Mouse (Mus musculus): ENCODE measurements around the gene Krtap5-2. TPM values are rescaled to one million over a fixed set of nuclear protein-coding genes. Genes with fewer than 3 reads are reported as not detected.

Gene Krtap5-2
- polyA plus RNA-seq, 1 experiment from 2014 or later = not detected

DNA sequence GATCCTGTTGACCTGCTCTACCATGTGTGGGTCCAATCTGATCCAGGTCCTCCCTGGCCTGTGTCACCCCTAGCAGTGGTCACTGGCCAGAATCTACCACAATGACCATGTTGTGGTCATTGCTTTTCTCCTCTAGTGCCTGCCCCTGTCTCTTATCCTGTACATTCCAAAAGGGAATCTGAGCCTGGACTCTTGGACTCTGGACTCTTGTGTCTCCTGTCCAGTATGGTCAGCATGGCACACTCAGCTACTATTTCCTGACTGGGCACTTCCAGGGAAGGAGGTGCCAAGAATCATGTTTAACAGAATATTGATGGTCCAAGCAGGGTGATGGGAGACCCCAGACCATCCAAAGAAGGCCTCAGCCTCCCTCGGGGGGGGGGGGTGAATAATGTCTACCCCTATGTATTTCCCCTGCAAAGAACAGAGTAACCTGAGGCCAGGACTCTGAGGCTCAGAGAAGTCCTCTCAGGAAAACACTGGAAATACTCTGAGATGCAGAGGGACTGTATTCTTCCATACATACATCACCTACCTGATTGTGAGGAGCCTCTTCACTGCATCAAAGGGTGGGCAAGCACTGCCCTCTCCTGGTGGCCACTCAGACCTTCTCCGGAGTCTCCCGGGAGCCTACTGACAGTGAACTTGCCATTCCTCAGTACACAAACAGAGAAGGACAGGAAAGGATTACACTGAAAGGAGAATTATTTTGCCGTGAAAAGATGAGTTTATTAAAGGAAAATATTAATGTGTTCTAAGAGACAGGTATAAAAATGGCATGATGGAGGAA lies 41.4 kb downstream of the Krtap5-2 start:
- H3K9me3 ChIP-seq = no peaks in the 10 kb centered on the region
- no peaks in the 10 kb centered on the region for H3K36me3 ChIP-seq
- H3K4me1 ChIP-seq = no peaks in the 10 kb centered on the region
- WGBS = 44% methylated on average over 4 of the region's 4 CpGs
- ATAC-seq (ENCODE audit: insufficient read depth, low FRiP score, low read depth) = no peak
- H3K27me3 ChIP-seq (replicated peaks) = no peaks in the 10 kb centered on the region
- H3K27ac ChIP-seq = no peak overlapping the region
- H3K4me3 ChIP-seq (replicated peaks) = no peak overlapping the region
- H3K4me2 ChIP-seq = no peak overlapping the region
- no peak overlapping the region for H3K9ac ChIP-seq

DNA sequence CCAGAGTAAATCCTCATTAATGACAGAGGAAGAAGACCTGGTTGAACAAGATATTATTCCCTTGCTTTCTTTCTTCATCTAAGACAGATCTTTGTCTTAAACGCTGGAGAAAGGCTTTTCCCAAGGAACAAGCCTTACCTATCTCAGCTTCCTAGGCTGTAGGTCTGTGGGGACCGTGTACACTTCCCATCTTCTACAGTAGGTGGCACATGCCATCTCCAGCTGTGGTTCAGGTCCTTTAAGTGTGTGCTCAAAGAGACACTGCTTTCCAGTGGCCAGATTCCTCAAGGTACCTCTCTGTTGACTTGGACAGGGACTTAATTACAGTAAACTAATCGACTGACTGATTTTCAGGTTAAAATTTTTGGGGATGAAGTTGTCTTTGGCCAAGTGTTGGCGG lies 47.0 kb downstream of the Krtap5-2 start:
- ATAC-seq (ENCODE audit: insufficient read depth, low FRiP score, low read depth) = no peak
- Histone ChIP-seq H3K36me3 (no peaks in the 10 kb centered on the region), H3K9ac (no peak overlapping the region), H3K9me3 (no peaks in the 10 kb centered on the region), H3K27me3 (replicated peaks) (no peaks in the 10 kb centered on the region), H3K4me1 (no peaks in the 10 kb centered on the region), H3K4me3 (replicated peaks) (no peak overlapping the region), H3K27ac (no peak overlapping the region), H3K4me2 (no peak overlapping the region)
- 60% methylated on average over 4 of the region's 4 CpGs for WGBS

Other genes with a start within 250 kb of the Krtap5-2 start
- gene Brsk2, start 226.3 kb downstream of the Krtap5-2 start, polyA plus RNA-seq (2015; fragmentation: Nextera tagmentation; extraction: Ambion mirVana) = 1.6 and 2.0 TPM in 2 replicates
- gene Mob2, start 114.9 kb downstream of the Krtap5-2 start, polyA plus RNA-seq (2015; fragmentation: Nextera tagmentation; extraction: Ambion mirVana) = 65.2 and 67.8 TPM in 2 replicates
- gene Dusp8, start 80.2 kb downstream of the Krtap5-2 start, polyA plus RNA-seq (2015; fragmentation: Nextera tagmentation; extraction: Ambion mirVana) = 5.9 and 7.4 TPM in 2 replicates
- not detected in 2 replicates for gene Gm45618, start 55.3 kb downstream of the Krtap5-2 start, polyA plus RNA-seq (2015; fragmentation: Nextera tagmentation; extraction: Ambion mirVana)
- gene Gm39115, start 40.0 kb downstream of the Krtap5-2 start, polyA plus RNA-seq (2015; fragmentation: Nextera tagmentation; extraction: Ambion mirVana) = not detected in 2 replicates
- gene Gm45337, start 31.4 kb downstream of the Krtap5-2 start, polyA plus RNA-seq (2015; fragmentation: Nextera tagmentation; extraction: Ambion mirVana) = not detected in 2 replicates
- gene Gm29735, start 18.9 kb downstream of the Krtap5-2 start, polyA plus RNA-seq (2015; fragmentation: Nextera tagmentation; extraction: Ambion mirVana) = not detected in 2 replicates
- gene Gm4553, start 10.3 kb downstream of the Krtap5-2 start, polyA plus RNA-seq (2015; fragmentation: Nextera tagmentation; extraction: Ambion mirVana) = not detected in 2 replicates
- not detected in 2 replicates for gene Gm10153, start 14.4 kb upstream of the Krtap5-2 start, polyA plus RNA-seq (2015; fragmentation: Nextera tagmentation; extraction: Ambion mirVana)
- not detected in 2 replicates for gene Krtap5-3, start 25.4 kb upstream of the Krtap5-2 start, polyA plus RNA-seq (2015; fragmentation: Nextera tagmentation; extraction: Ambion mirVana)
- not detected in 2 replicates for gene Gm7579, start 35.9 kb upstream of the Krtap5-2 start, polyA plus RNA-seq (2015; fragmentation: Nextera tagmentation; extraction: Ambion mirVana)
- gene Krtap5-5, start 54.0 kb upstream of the Krtap5-2 start, polyA plus RNA-seq (2015; fragmentation: Nextera tagmentation; extraction: Ambion mirVana) = not detected in 2 replicates
- not detected in 2 replicates for gene Gm40460, start 65.1 kb upstream of the Krtap5-2 start, polyA plus RNA-seq (2015; fragmentation: Nextera tagmentation; extraction: Ambion mirVana)
- not detected in 2 replicates for gene Gm2431, start 82.3 kb upstream of the Krtap5-2 start, polyA plus RNA-seq (2015; fragmentation: Nextera tagmentation; extraction: Ambion mirVana)
- gene Gm4559, start 98.4 kb upstream of the Krtap5-2 start, polyA plus RNA-seq (2015; fragmentation: Nextera tagmentation; extraction: Ambion mirVana) = not detected in 2 replicates
- not detected in 2 replicates for gene Krtap5-1, start 121.1 kb upstream of the Krtap5-2 start, polyA plus RNA-seq (2015; fragmentation: Nextera tagmentation; extraction: Ambion mirVana)
- not detected in 2 replicates for gene Krtap5-4, start 127.5 kb upstream of the Krtap5-2 start, polyA plus RNA-seq (2015; fragmentation: Nextera tagmentation; extraction: Ambion mirVana)
- 1.7 and 2.8 TPM in 2 replicates for gene Ifitm10, start 197.7 kb upstream of the Krtap5-2 start, polyA plus RNA-seq (2015; fragmentation: Nextera tagmentation; extraction: Ambion mirVana)
- 0.58 TPM in 1 of 2 replicates, not detected in the other for gene Gm49369, start 206.7 kb upstream of the Krtap5-2 start, polyA plus RNA-seq (2015; fragmentation: Nextera tagmentation; extraction: Ambion mirVana)
- gene Ctsd, start 212.0 kb upstream of the Krtap5-2 start, polyA plus RNA-seq (2015; fragmentation: Nextera tagmentation; extraction: Ambion mirVana) = 308 and 323 TPM in 2 replicates

All from stomach, embryonic 15.5 days (tissue).